8 mouse cellular contexts compared by ENCODE assay signal in the genomic region with DNA sequence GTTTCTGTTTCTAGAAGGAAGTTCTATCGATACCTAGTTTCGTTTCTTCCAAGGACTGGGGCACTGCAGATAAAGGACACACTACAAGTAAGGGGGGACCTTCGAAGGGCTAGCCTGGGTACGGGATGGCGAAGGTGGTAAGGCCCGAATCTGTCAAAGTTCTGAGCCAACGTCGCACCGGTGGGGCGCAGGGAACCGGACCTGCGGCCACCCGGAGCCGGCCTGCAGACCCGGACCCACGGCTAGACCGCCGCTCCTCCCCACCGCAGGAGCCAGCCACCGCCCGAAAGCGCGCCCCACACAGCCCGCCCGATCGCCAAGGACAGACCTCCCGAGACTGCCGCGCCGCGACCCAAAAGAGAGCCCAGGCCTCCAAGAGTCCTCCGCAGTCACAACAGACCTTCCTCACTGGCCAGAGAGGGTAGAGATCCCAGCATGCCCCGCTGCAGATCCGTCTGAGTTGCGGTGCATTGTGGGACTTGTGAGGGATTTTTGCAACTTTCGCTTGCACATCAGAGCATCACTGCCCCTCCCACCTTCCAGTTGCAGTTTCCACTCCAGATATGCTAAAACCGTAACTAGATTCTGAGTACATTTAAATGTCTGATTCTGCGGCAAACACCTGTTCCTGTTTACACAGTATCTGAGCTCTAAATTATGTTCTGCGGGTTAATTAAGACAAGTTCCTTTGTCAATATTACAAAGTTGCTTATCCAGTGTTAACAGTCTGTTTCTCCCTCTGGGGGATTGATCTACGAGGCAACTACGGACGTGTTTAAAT. TPM values are rescaled to one million over a fixed set of nuclear protein-coding genes. Genes with fewer than 3 reads are reported as not detected.
A peak's percentile ranks its signal among the peaks of the same experiment; 100 is the strongest.
DNase-seq lines count a peak whose midpoint lies in the region; ATAC-seq lines count a peak whose summit lies in the region.

A gene (minus strand): TSS at position 467 of the 781 bp plus-strand sequence.

- WGBS in hindbrain, embryonic 12.5 days, result 5% methylated on average over 41 of the region's 42 CpGs

- ATAC-seq in hindbrain, embryonic 12.5 days (ENCODE audit: low FRiP score), result peak; percentile 98

- H3K4me1 ChIP-seq in hindbrain, embryonic 12.5 days, result peaks cover 13% of the 10 kb centered on the region; the same call in 1 of the 2 replicates

- peak within 1 kb of the TSS; percentile 81 for H3K4me3 ChIP-seq in hindbrain, embryonic 12.5 days

- peak within 1 kb of the TSS; percentile 57 for H3K4me2 ChIP-seq in hindbrain, embryonic 12.5 days (replicated peaks)

- H3K27ac ChIP-seq in hindbrain, embryonic 12.5 days, result peak within 1 kb of the TSS; percentile 74; the same call in 1 of the 2 replicates

- no peaks in the 10 kb centered on the region for H3K27me3 ChIP-seq in hindbrain, embryonic 12.5 days

- peak within 1 kb of the TSS; percentile 85 for H3K9ac ChIP-seq in hindbrain, embryonic 12.5 days

- no peaks in the 10 kb centered on the region for H3K9me3 ChIP-seq in hindbrain, embryonic 12.5 days (replicated peaks)

- 0 out of 2 replicates have a peak, but pooled peaks cover 2% of the 10 kb centered on the region for H3K36me3 ChIP-seq in hindbrain, embryonic 12.5 days

- peak; percentile 93 for DNase-seq in NIH3T3 (ENCODE audit: low read depth)
- peak; percentile 82 to 89 for DNase-seq in cerebellum, postnatal 10 days
- peak; percentile 59 to 76 for DNase-seq in frontal cortex, postnatal 10 days (ENCODE audit: low spot score in 2 of 2)
- peak; percentile 67 to 85 for DNase-seq in layer of hippocampus, postnatal 14 days (ENCODE audit: low spot score in 2 of 2)
- DNase-seq in lung, postnatal 14 days, result peak; percentile 84
- DNase-seq in retina, adult 2 months (ENCODE audit: low read depth, low spot score), result peak; percentile 66
- peak; percentile 82 to 88 for DNase-seq in thymus, postnatal 36 days

RNA-seq across cellular contexts. Expression of the gene that starts here (rescaled TPM):
- 26.3 and 28.7 TPM in 2 replicates for polyA plus RNA-seq in hindbrain, embryonic 12.5 days (2016; fragmentation: Nextera tagmentation; extraction: Ambion mirVana)
- 10 to 100 TPM; 11.7 to 14.3 TPM for total RNA-seq in layer of hippocampus, postnatal 14 days (2021)

Comparison
In these comparisons a context has a peak if more than half of its experiments do, and no peak if none do; other contexts are left out.
1. Peak in every context shown above with its lines: DNase-seq, ATAC-seq, H3K4me3 ChIP-seq and H3K27ac ChIP-seq.